Mouse (Mus musculus): ENCODE data around the gene Klc4. TPM values are rescaled to one million over a fixed set of nuclear protein-coding genes. Genes with fewer than 3 reads are reported as not detected.

The Klc4 gene
- polyA plus RNA-seq, 1 experiment from 2014 or later = 23.8 TPM

GRCm38 (mm10) chr17:46612189-46612588 lies 33.6 kb downstream of the Klc4 start:
- WGBS = 42% methylated on average over 2 of the region's 2 CpGs
- no peaks in the 10 kb centered on the region; the same call in 1 of the 2 replicates for H3K27me3 ChIP-seq (ENCODE audit: control insufficient read depth, insufficient read depth, low read length)
- H3K4me2 ChIP-seq (ENCODE audit: low read depth, severe bottlenecking) = no peak overlapping the region
- DNase-seq (ENCODE audit: low spot score) = no peak
- H3K4me3 ChIP-seq (ENCODE audit: low read depth, low read length) = no peak overlapping the region
- ATAC-seq (ENCODE audit: insufficient number of reproducible peaks, low FRiP score, low TSS enrichment, low read depth) = 0 out of 2 replicates have a peak, but pooled peaks have one; percentile 49
- H3K27ac ChIP-seq (replicated peaks; ENCODE audit: low read depth, low read length) = no peak overlapping the region
- H3K9me3 ChIP-seq (ENCODE audit: control insufficient read depth, low read length) = no peaks in the 10 kb centered on the region
- H3K4me1 ChIP-seq (ENCODE audit: control insufficient read depth, insufficient read depth, low read length) = peaks cover 64% of the 10 kb centered on the region
- no peaks in the 10 kb centered on the region for H3K36me3 ChIP-seq (ENCODE audit: control insufficient read depth, insufficient read depth, low read length)
- H3K9ac ChIP-seq (ENCODE audit: low read length) = no peak overlapping the region

- Histone ChIP-seq H3K9ac (ENCODE audit: low read length) (no peak overlapping the region), H3K9me3 (ENCODE audit: control insufficient read depth, low read length) (no peaks in the 10 kb centered on the region), H3K4me3 (ENCODE audit: low read depth, low read length) (no peak overlapping the region), H3K4me1 (ENCODE audit: control insufficient read depth, insufficient read depth, low read length) (peaks cover 55% of the 10 kb centered on the region), H3K36me3 (ENCODE audit: control insufficient read depth, insufficient read depth, low read length) (no peaks in the 10 kb centered on the region), H3K27me3 (ENCODE audit: control insufficient read depth, insufficient read depth, low read length) (no peaks in the 10 kb centered on the region; the same call in 1 of the 2 replicates), H3K27ac (replicated peaks; ENCODE audit: low read depth, low read length) (no peak overlapping the region), H3K4me2 (ENCODE audit: low read depth, severe bottlenecking) (no peak overlapping the region)
- 89% methylated on average over 6 of the region's 6 CpGs for WGBS
- DNase-seq (ENCODE audit: low spot score) = no peak
- ATAC-seq (ENCODE audit: insufficient number of reproducible peaks, low FRiP score, low TSS enrichment, low read depth) = no peak
Observed at GRCm38 (mm10) chr17:46611316-46611715, 34.5 kb downstream of the Klc4 start.

- 59% methylated on average over 15 of the region's 15 CpGs for WGBS
- Histone ChIP-seq H3K27ac (replicated peaks; ENCODE audit: low read depth, low read length) (no peak overlapping the region), H3K9ac (ENCODE audit: low read length) (no peak overlapping the region), H3K27me3 (ENCODE audit: control insufficient read depth, insufficient read depth, low read length) (no peaks in the 10 kb centered on the region), H3K36me3 (ENCODE audit: control insufficient read depth, insufficient read depth, low read length) (no peaks in the 10 kb centered on the region; the same call in 1 of the 2 replicates), H3K4me1 (ENCODE audit: control insufficient read depth, insufficient read depth, low read length) (peaks cover 41% of the 10 kb centered on the region), H3K4me2 (ENCODE audit: low read depth, severe bottlenecking) (no peak overlapping the region), H3K4me3 (ENCODE audit: low read depth, low read length) (no peak overlapping the region), H3K9me3 (ENCODE audit: control insufficient read depth, low read length) (no peaks in the 10 kb centered on the region)
- DNase-seq (ENCODE audit: low spot score) (no peak), ATAC-seq (ENCODE audit: insufficient number of reproducible peaks, low FRiP score, low TSS enrichment, low read depth) (no peak)
Observed at GRCm38 (mm10) chr17:46609721-46610514, 35.9 kb downstream of the Klc4 start.

- Histone ChIP-seq H3K4me2 (ENCODE audit: low read depth, severe bottlenecking) (no peak overlapping the region), H3K27me3 (ENCODE audit: control insufficient read depth, insufficient read depth, low read length) (no peaks in the 10 kb centered on the region), H3K27ac (replicated peaks; ENCODE audit: low read depth, low read length) (no peak overlapping the region), H3K9me3 (ENCODE audit: control insufficient read depth, low read length) (no peaks in the 10 kb centered on the region), H3K9ac (ENCODE audit: low read length) (no peak overlapping the region), H3K36me3 (ENCODE audit: control insufficient read depth, insufficient read depth, low read length) (no peaks in the 10 kb centered on the region; the same call in 1 of the 2 replicates), H3K4me1 (ENCODE audit: control insufficient read depth, insufficient read depth, low read length) (peaks cover 12% of the 10 kb centered on the region), H3K4me3 (ENCODE audit: low read depth, low read length) (no peak overlapping the region)
- DNase-seq (ENCODE audit: low spot score) (no peak), ATAC-seq (ENCODE audit: insufficient number of reproducible peaks, low FRiP score, low TSS enrichment, low read depth) (no peak)
- WGBS = 83% methylated on average over 12 of the region's 12 CpGs
Observed at GRCm38 (mm10) chr17:46605987-46606386, 39.8 kb downstream of the Klc4 start.

- Histone ChIP-seq H3K36me3 (ENCODE audit: control insufficient read depth, insufficient read depth, low read length) (no peaks in the 10 kb centered on the region; the same call in 1 of the 2 replicates), H3K4me3 (ENCODE audit: low read depth, low read length) (no peak overlapping the region), H3K9ac (ENCODE audit: low read length) (no peak overlapping the region), H3K27ac (replicated peaks; ENCODE audit: low read depth, low read length) (no peak overlapping the region), H3K4me1 (ENCODE audit: control insufficient read depth, insufficient read depth, low read length) (peaks cover 11% of the 10 kb centered on the region), H3K27me3 (ENCODE audit: control insufficient read depth, insufficient read depth, low read length) (no peaks in the 10 kb centered on the region), H3K4me2 (ENCODE audit: low read depth, severe bottlenecking) (no peak overlapping the region), H3K9me3 (ENCODE audit: control insufficient read depth, low read length) (no peaks in the 10 kb centered on the region)
- ATAC-seq (ENCODE audit: insufficient number of reproducible peaks, low FRiP score, low TSS enrichment, low read depth) = no peak
- no peak for DNase-seq (ENCODE audit: low spot score)
- WGBS = 78% methylated on average over 5 of the region's 5 CpGs
Observed at GRCm38 (mm10) chr17:46605126-46605525, 40.7 kb downstream of the Klc4 start.

- no peak overlapping the region for H3K4me2 ChIP-seq (ENCODE audit: low read depth, severe bottlenecking)
- 95% methylated on average over 4 of the region's 4 CpGs for WGBS
- no peaks in the 10 kb centered on the region for H3K27me3 ChIP-seq (ENCODE audit: control insufficient read depth, insufficient read depth, low read length)
- H3K36me3 ChIP-seq (ENCODE audit: control insufficient read depth, insufficient read depth, low read length) = no peaks in the 10 kb centered on the region; the same call in 1 of the 2 replicates
- DNase-seq (ENCODE audit: low spot score) (no peak), ATAC-seq (ENCODE audit: insufficient number of reproducible peaks, low FRiP score, low TSS enrichment, low read depth) (no peak)
- H3K27ac ChIP-seq (replicated peaks; ENCODE audit: low read depth, low read length) = no peak overlapping the region
- H3K4me1 ChIP-seq (ENCODE audit: control insufficient read depth, insufficient read depth, low read length) = 0 out of 2 replicates have a peak, but pooled peaks cover 6% of the 10 kb centered on the region
- H3K4me3 ChIP-seq (ENCODE audit: low read depth, low read length) = no peak overlapping the region
- H3K9ac ChIP-seq (ENCODE audit: low read length) = no peak overlapping the region
- no peaks in the 10 kb centered on the region for H3K9me3 ChIP-seq (ENCODE audit: control insufficient read depth, low read length)
Observed at GRCm38 (mm10) chr17:46603229-46603628, 42.6 kb downstream of the Klc4 start.

- 57% methylated on average over 9 of the region's 9 CpGs for WGBS
- H3K27me3 ChIP-seq (ENCODE audit: control insufficient read depth, insufficient read depth, low read length) = no peaks in the 10 kb centered on the region
- H3K4me1 ChIP-seq (ENCODE audit: control insufficient read depth, insufficient read depth, low read length) = 0 out of 2 replicates have a peak, but pooled peaks cover 6% of the 10 kb centered on the region
- H3K9me3 ChIP-seq (ENCODE audit: control insufficient read depth, low read length) = no peaks in the 10 kb centered on the region
- no peaks in the 10 kb centered on the region; the same call in 1 of the 2 replicates for H3K36me3 ChIP-seq (ENCODE audit: control insufficient read depth, insufficient read depth, low read length)
- no peak overlapping the region for H3K4me3 ChIP-seq (ENCODE audit: low read depth, low read length)
- H3K27ac ChIP-seq (replicated peaks; ENCODE audit: low read depth, low read length) = peak overlapping the region; percentile 47; the same call in 1 of the 2 replicates
- no peak overlapping the region for H3K9ac ChIP-seq (ENCODE audit: low read length)
- no peak overlapping the region for H3K4me2 ChIP-seq (ENCODE audit: low read depth, severe bottlenecking)
- DNase-seq (ENCODE audit: low spot score) (peak; percentile 57), ATAC-seq (ENCODE audit: insufficient number of reproducible peaks, low FRiP score, low TSS enrichment, low read depth) (peak; percentile 53; the same call in 1 of the 2 replicates)
Observed at GRCm38 (mm10) chr17:46602212-46602611, 43.6 kb downstream of the Klc4 start.

GRCm38 (mm10) chr17:46600569-46600968 lies 45.3 kb downstream of the Klc4 start:
- Histone ChIP-seq H3K9me3 (ENCODE audit: control insufficient read depth, low read length) (no peaks in the 10 kb centered on the region), H3K27me3 (ENCODE audit: control insufficient read depth, insufficient read depth, low read length) (no peaks in the 10 kb centered on the region), H3K36me3 (ENCODE audit: control insufficient read depth, insufficient read depth, low read length) (no peaks in the 10 kb centered on the region; the same call in 1 of the 2 replicates), H3K27ac (replicated peaks; ENCODE audit: low read depth, low read length) (no peak overlapping the region), H3K4me2 (ENCODE audit: low read depth, severe bottlenecking) (no peak overlapping the region), H3K9ac (ENCODE audit: low read length) (no peak overlapping the region), H3K4me1 (ENCODE audit: control insufficient read depth, insufficient read depth, low read length) (0 out of 2 replicates have a peak, but pooled peaks cover 6% of the 10 kb centered on the region), H3K4me3 (ENCODE audit: low read depth, low read length) (no peak overlapping the region)
- no peak for DNase-seq (ENCODE audit: low spot score)
- WGBS = 91% methylated on average over 2 of the region's 2 CpGs
- ATAC-seq (ENCODE audit: insufficient number of reproducible peaks, low FRiP score, low TSS enrichment, low read depth) = no peak

All from limb, embryonic 11.5 days (tissue).